Comparison of ENCODE assay signal across 8 mouse cellular contexts in genomic region chr6:21852344-21852785, GRCm38 (mm10). TPM values are rescaled to one million over a fixed set of nuclear protein-coding genes. Genes with fewer than 3 reads are reported as not detected.
DNase-seq lines count a peak whose midpoint lies in the region; ATAC-seq lines count a peak whose summit lies in the region.

Gene Tspan12 (minus strand): TSS chr6:21852515.

- H3K4me2 ChIP-seq in lung, embryonic 15.5 days: peak within 1 kb of the TSS; percentile 85
- peak within 1 kb of the TSS; percentile 78 for H3K4me2 ChIP-seq in embryonic facial prominence, embryonic 12.5 days (replicated peaks)
- H3K4me2 ChIP-seq in heart, embryonic 15.5 days: peak within 1 kb of the TSS; percentile 73
- peak within 1 kb of the TSS; percentile 77 for H3K4me2 ChIP-seq in neural tube, embryonic 14.5 days (ENCODE audit: low read depth, low read length)

- H3K9me3 ChIP-seq in lung, embryonic 15.5 days: no peaks in the 10 kb centered on the region
- no peaks in the 10 kb centered on the region for H3K9me3 ChIP-seq in embryonic facial prominence, embryonic 12.5 days
- H3K9me3 ChIP-seq in heart, embryonic 15.5 days (replicated peaks): no peaks in the 10 kb centered on the region
- no peaks in the 10 kb centered on the region for H3K9me3 ChIP-seq in neural tube, embryonic 14.5 days (ENCODE audit: control insufficient read depth, low read length)

- no peaks in the 10 kb centered on the region for H3K27me3 ChIP-seq in lung, embryonic 15.5 days
- H3K27me3 ChIP-seq in embryonic facial prominence, embryonic 12.5 days: no peaks in the 10 kb centered on the region
- H3K27me3 ChIP-seq in heart, embryonic 15.5 days: no peaks in the 10 kb centered on the region
- H3K27me3 ChIP-seq in neural tube, embryonic 14.5 days (ENCODE audit: control insufficient read depth, insufficient read depth, low read length): no peaks in the 10 kb centered on the region; the same call in 1 of the 2 replicates

- H3K4me1 ChIP-seq in lung, embryonic 15.5 days: peaks cover 20% of the 10 kb centered on the region
- peaks cover 6% of the 10 kb centered on the region; the same call in 1 of the 2 replicates for H3K4me1 ChIP-seq in embryonic facial prominence, embryonic 12.5 days
- H3K4me1 ChIP-seq in heart, embryonic 15.5 days (replicated peaks): peaks cover 17% of the 10 kb centered on the region
- H3K4me1 ChIP-seq in neural tube, embryonic 14.5 days (ENCODE audit: control insufficient read depth, insufficient read depth, low read length): no peaks in the 10 kb centered on the region

- peak within 1 kb of the TSS; percentile 87 for H3K4me3 ChIP-seq in lung, embryonic 15.5 days
- peak within 1 kb of the TSS; percentile 81 for H3K4me3 ChIP-seq in embryonic facial prominence, embryonic 12.5 days
- peak within 1 kb of the TSS; percentile 85 for H3K4me3 ChIP-seq in heart, embryonic 15.5 days
- peak within 1 kb of the TSS; percentile 82 for H3K4me3 ChIP-seq in neural tube, embryonic 14.5 days (ENCODE audit: low read depth, low read length)

- H3K9ac ChIP-seq in lung, embryonic 15.5 days: peak within 1 kb of the TSS; percentile 87
- peak within 1 kb of the TSS; percentile 79 for H3K9ac ChIP-seq in embryonic facial prominence, embryonic 12.5 days
- peak within 1 kb of the TSS; percentile 88 for H3K9ac ChIP-seq in heart, embryonic 15.5 days
- H3K9ac ChIP-seq in neural tube, embryonic 14.5 days (replicated peaks; ENCODE audit: low read depth, low read length): peak within 1 kb of the TSS; percentile 82

- 2% methylated on average over 13 of the region's 13 CpGs for WGBS in lung, embryonic 15.5 days
- WGBS in embryonic facial prominence, embryonic 12.5 days: 0% methylated on average over 13 of the region's 13 CpGs
- WGBS in heart, embryonic 15.5 days: 3% methylated on average over 13 of the region's 13 CpGs
- 2% methylated on average over 13 of the region's 13 CpGs for WGBS in neural tube, embryonic 14.5 days

- no peaks in the 10 kb centered on the region for H3K36me3 ChIP-seq in lung, embryonic 15.5 days
- no peaks in the 10 kb centered on the region for H3K36me3 ChIP-seq in embryonic facial prominence, embryonic 12.5 days
- H3K36me3 ChIP-seq in heart, embryonic 15.5 days: peaks cover 8% of the 10 kb centered on the region; the same call in 1 of the 2 replicates
- no peaks in the 10 kb centered on the region for H3K36me3 ChIP-seq in neural tube, embryonic 14.5 days (ENCODE audit: control insufficient read depth, insufficient read depth, low read length)

- intact Hi-C loops in left cerebral cortex, postnatal 14 days (cut with DNase I): loop anchor here (5.0 kb wide), 1 partner anchor 95 kb away; the partner anchor contains the start of gene Ing3

- H3K27ac ChIP-seq in lung, embryonic 15.5 days: peak within 1 kb of the TSS; percentile 96
- H3K27ac ChIP-seq in embryonic facial prominence, embryonic 12.5 days: peak within 1 kb of the TSS; percentile 86
- peak within 1 kb of the TSS; percentile 98 for H3K27ac ChIP-seq in heart, embryonic 15.5 days
- H3K27ac ChIP-seq in neural tube, embryonic 14.5 days (ENCODE audit: low read depth, low read length): peak within 1 kb of the TSS; percentile 84

- no peak for DNase-seq in lung, postnatal 36 days
- no peak for DNase-seq in left cerebral cortex, postnatal 14 days (ENCODE audit: low spot score in 2 of 2)
- DNase-seq in thymus, postnatal 10 days (ENCODE audit: low spot score in 2 of 2): no peak
- no peak for DNase-seq in urinary bladder, postnatal 10 days (ENCODE audit: low spot score)

- ATAC-seq in lung, embryonic 15.5 days (ENCODE audit: borderline replicate concordance, extremely low read depth, low FRiP score, low TSS enrichment): peak; percentile 5; the same call in 1 of the 2 replicates
- ATAC-seq in embryonic facial prominence, embryonic 12.5 days (ENCODE audit: insufficient number of reproducible peaks, insufficient read depth, low FRiP score, low TSS enrichment): no peak
- ATAC-seq in heart, embryonic 15.5 days (replicated peaks; ENCODE audit: insufficient number of reproducible peaks, insufficient read depth, low FRiP score, low read depth): no peak
- ATAC-seq in neural tube, embryonic 14.5 days (ENCODE audit: low read depth): peak; percentile 10; the same call in 1 of the 2 replicates

RNA-seq across cellular contexts. Expression of gene Tspan12, which starts in this region (rescaled TPM):
- polyA plus RNA-seq in lung, embryonic 15.5 days (2015; fragmentation: Nextera tagmentation; extraction: Ambion mirVana): 53.1 and 56.2 TPM in 2 replicates
- 38.9 and 42.1 TPM in 2 replicates for polyA plus RNA-seq in embryonic facial prominence, embryonic 12.5 days (2016; fragmentation: Nextera tagmentation; extraction: Ambion mirVana)
- 65.9 and 79.5 TPM in 2 replicates for polyA plus RNA-seq in heart, embryonic 15.5 days (2015; fragmentation: Nextera tagmentation; extraction: Ambion mirVana)
- 10 to 100 TPM; 25.9 to 26.1 TPM for total RNA-seq in left cerebral cortex, postnatal 14 days (2021)
- 89.7 TPM in 2 replicates for polyA plus RNA-seq in neural tube, embryonic 14.5 days (2014; fragmentation: Nextera tagmentation; extraction: Ambion mirVana)

Comparison
In these comparisons a context has a peak if more than half of its experiments do, and no peak if none do; other contexts are left out.
1. ATAC-seq: peak in lung, embryonic 15.5 days (single experiment) and neural tube, embryonic 14.5 days (single experiment); none in embryonic facial prominence, embryonic 12.5 days (single experiment) and heart, embryonic 15.5 days (single experiment).
2. Peak in every context shown above with its lines, with median percentiles within 50 percentile points of each other: H3K27ac ChIP-seq, H3K4me2 ChIP-seq, H3K4me3 ChIP-seq and H3K9ac ChIP-seq.